In genomic region chr7:135499403-135499802, GRCm38 (mm10) we compare ENCODE assay signal across 27 mouse cellular contexts. TPM values are rescaled to one million over a fixed set of nuclear protein-coding genes. Genes with fewer than 3 reads are reported as not detected.
DNase-seq lines count a peak whose midpoint lies in the region; ATAC-seq and TF ChIP-seq lines count a peak whose summit lies in the region.
"Had no signal": no experiment of that assay in that cellular context is flagged by ENCODE, and none has a peak within 500 bp of the region (broad histone marks: within the 10 kb centered on the region; RNA-seq: fewer than 3 reads in every experiment).

No protein-coding gene starts in this region.

- no peaks in the 10 kb centered on the region for H3K9me3 ChIP-seq in lung, embryonic 14.5 days (ENCODE audit: low read depth, low read length)
- H3K9me3 ChIP-seq: forebrain, embryonic 10.5 days; heart, embryonic 12.5 days; limb, embryonic 13.5 days; liver, embryonic 15.5 days; midbrain, embryonic 12.5 days; neural tube, embryonic 15.5 days had no signal

- POLR2A ChIA-PET in Patski (lab: Charles Lee): interaction anchor here (0.6 kb wide), 1 partner anchor 145 kb away, joined by 3 read pairs; no protein-coding TSS in a partner anchor

- peak; percentile 30 for TF ChIP-seq CTCF in lung, embryonic 14.5 days (IDR thresholded peaks at IDR 0.05; ENCODE audit: low read depth)
- TF ChIP-seq CTCF in Patski (IDR thresholded peaks at IDR 0.05): peak; percentile 31

- DNase-seq in heart, adult 11 months: peak; percentile 68
- no peak for DNase-seq in heart, postnatal 25 days (ENCODE audit: low spot score)
- DNase-seq in lung, embryonic 14.5 days: no peak
- DNase-seq in lung, postnatal 10 days: no peak
- DNase-seq in Patski (ENCODE audit: low read depth, low spot score): no peak
- DNase-seq in cerebellum, postnatal 36 days: no peak
- DNase-seq: adrenal gland, adult 2 months; B cell, adult 2 months; cerebellum, adult 11-12 months; gastrocnemius, postnatal 14 days; heart, postnatal 4 days; lung, postnatal 36 days; thymus, adult 2 months had no signal

- intact Hi-C loops in heart, postnatal 25 days (cut with DNase I): no loop called here

- H3K4me2 ChIP-seq in lung, embryonic 14.5 days: no peak overlapping the region
- H3K4me2 ChIP-seq: heart, embryonic 12.5 days; limb, embryonic 13.5 days; liver, embryonic 15.5 days; midbrain, embryonic 12.5 days; neural tube, embryonic 15.5 days had no signal

- WGBS in lung, embryonic 14.5 days: 44% methylated on average over 2 of the region's 2 CpGs

- in situ Hi-C loops in Patski (cut with MboI; ENCODE audit: low pct_unique_long_range_greater_than_20kb): loop anchor here (25.0 kb wide), 1 partner anchor 1837 kb away; no protein-coding TSS in a partner anchor

- H3K9ac ChIP-seq in lung, embryonic 14.5 days: no peak overlapping the region
- H3K9ac ChIP-seq: heart, embryonic 12.5 days; limb, embryonic 13.5 days; liver, embryonic 15.5 days; midbrain, embryonic 12.5 days; neural tube, embryonic 15.5 days had no signal

- ATAC-seq in lung, embryonic 14.5 days (ENCODE audit: insufficient read depth): no peak
- ATAC-seq in Patski: no peak
- ATAC-seq in megakaryocyte-erythroid progenitor cell, adult 5-6 weeks (replicated peaks; ENCODE audit: low FRiP score, low TSS enrichment, poor library complexity, severe bottlenecking): 0 out of 2 replicates have a peak, but pooled peaks have one; percentile 47
- ATAC-seq in CD4-positive, CD25-positive, alpha-beta regulatory T cell, adult 4 months: no peak

- H3K27me3 ChIP-seq in lung, embryonic 14.5 days (ENCODE audit: insufficient read depth, low read length): no peaks in the 10 kb centered on the region
- H3K27me3 ChIP-seq in Patski: no peaks in the 10 kb centered on the region
- H3K27me3 ChIP-seq: heart, embryonic 12.5 days; limb, embryonic 13.5 days; liver, embryonic 15.5 days; midbrain, embryonic 12.5 days; neural tube, embryonic 15.5 days had no signal

- H3K4me1 ChIP-seq in lung, embryonic 14.5 days (ENCODE audit: insufficient read depth): no peaks in the 10 kb centered on the region
- H3K4me1 ChIP-seq: forebrain, embryonic 10.5 days; heart, embryonic 12.5 days; limb, embryonic 13.5 days; liver, embryonic 15.5 days; midbrain, embryonic 12.5 days; neural tube, embryonic 15.5 days had no signal

- H3K36me3 ChIP-seq in lung, embryonic 14.5 days (ENCODE audit: insufficient read depth): no peaks in the 10 kb centered on the region
- H3K36me3 ChIP-seq: forebrain, embryonic 10.5 days; heart, embryonic 12.5 days; limb, embryonic 13.5 days; liver, embryonic 15.5 days; midbrain, embryonic 12.5 days; neural tube, embryonic 15.5 days had no signal

- CTCF ChIA-PET in Patski (lab: Charles Lee): no interaction called here

- no peak overlapping the region for H3K4me3 ChIP-seq in lung, embryonic 14.5 days (ENCODE audit: low read depth, low read length)
- H3K4me3 ChIP-seq: forebrain, embryonic 10.5 days; heart, embryonic 12.5 days; limb, embryonic 13.5 days; liver, embryonic 15.5 days; midbrain, embryonic 12.5 days; myocyte; neural tube, embryonic 15.5 days had no signal

- no peak overlapping the region for H3K27ac ChIP-seq in lung, embryonic 14.5 days (ENCODE audit: low read depth)
- H3K27ac ChIP-seq: forebrain, embryonic 10.5 days; limb, embryonic 13.5 days; liver, embryonic 15.5 days; midbrain, embryonic 12.5 days; neural tube, embryonic 15.5 days had no signal

RNA-seq across cellular contexts. Expression of gene Clrn3, which starts 29.1 kb away (rescaled TPM):
- total RNA-seq in heart, postnatal 25 days (2021): not detected
- not detected in 2 replicates for polyA plus RNA-seq in lung, embryonic 14.5 days (2014; fragmentation: Nextera tagmentation; extraction: Ambion mirVana)
- polyA plus RNA-seq in Patski (2021): not detected
- not detected in 2 replicates for total RNA-seq in megakaryocyte-erythroid progenitor cell, adult 5-6 weeks (2014; fragmentation: Nextera tagmentation)
- not detected in 2 replicates for total RNA-seq in megakaryocyte-erythroid progenitor cell, adult 5-6 weeks (2017)
- polyA plus RNA-seq in CD4-positive, CD25-positive, alpha-beta regulatory T cell, adult 4 months (2017; shearing (Covaris generic)): not detected
- total RNA-seq: adrenal gland, adult 2 months; gastrocnemius, postnatal 14 days; heart, postnatal 4 days; layer of hippocampus, adult 18-20 months; left cerebral cortex, adult 18-20 months had no signal
- polyA plus RNA-seq: adrenal gland, adult 2 months; embryonic facial prominence, embryonic 14.5 days; forebrain, embryonic 10.5 days; frontal cortex, adult 2 months; heart, embryonic 12.5 days; limb, embryonic 13.5 days; midbrain, embryonic 12.5 days; myocyte; neural tube, embryonic 15.5 days; urinary bladder, adult 2 months had no signal

RNA-seq across cellular contexts. Expression of gene Ptpre, which starts 37.9 kb away (rescaled TPM):
- 1 to 10 TPM; 3.3 to 3.5 TPM for total RNA-seq in heart, postnatal 25 days (2021)
- 2.3 and 2.5 TPM in 2 replicates for polyA plus RNA-seq in lung, embryonic 14.5 days (2014; fragmentation: Nextera tagmentation; extraction: Ambion mirVana)
- polyA plus RNA-seq in Patski (2021): 8.8 TPM
- total RNA-seq in megakaryocyte-erythroid progenitor cell, adult 5-6 weeks (2014; fragmentation: Nextera tagmentation): 33.6 and 33.9 TPM in 2 replicates
- 21.4 and 39.7 TPM in 2 replicates for total RNA-seq in megakaryocyte-erythroid progenitor cell, adult 5-6 weeks (2017)
- 10 to 100 TPM; 36.3 to 38.2 TPM for polyA plus RNA-seq in CD4-positive, CD25-positive, alpha-beta regulatory T cell, adult 4 months (2017; shearing (Covaris generic))
